ENCODE assay signal across 9 mouse cellular contexts in the genomic region with DNA sequence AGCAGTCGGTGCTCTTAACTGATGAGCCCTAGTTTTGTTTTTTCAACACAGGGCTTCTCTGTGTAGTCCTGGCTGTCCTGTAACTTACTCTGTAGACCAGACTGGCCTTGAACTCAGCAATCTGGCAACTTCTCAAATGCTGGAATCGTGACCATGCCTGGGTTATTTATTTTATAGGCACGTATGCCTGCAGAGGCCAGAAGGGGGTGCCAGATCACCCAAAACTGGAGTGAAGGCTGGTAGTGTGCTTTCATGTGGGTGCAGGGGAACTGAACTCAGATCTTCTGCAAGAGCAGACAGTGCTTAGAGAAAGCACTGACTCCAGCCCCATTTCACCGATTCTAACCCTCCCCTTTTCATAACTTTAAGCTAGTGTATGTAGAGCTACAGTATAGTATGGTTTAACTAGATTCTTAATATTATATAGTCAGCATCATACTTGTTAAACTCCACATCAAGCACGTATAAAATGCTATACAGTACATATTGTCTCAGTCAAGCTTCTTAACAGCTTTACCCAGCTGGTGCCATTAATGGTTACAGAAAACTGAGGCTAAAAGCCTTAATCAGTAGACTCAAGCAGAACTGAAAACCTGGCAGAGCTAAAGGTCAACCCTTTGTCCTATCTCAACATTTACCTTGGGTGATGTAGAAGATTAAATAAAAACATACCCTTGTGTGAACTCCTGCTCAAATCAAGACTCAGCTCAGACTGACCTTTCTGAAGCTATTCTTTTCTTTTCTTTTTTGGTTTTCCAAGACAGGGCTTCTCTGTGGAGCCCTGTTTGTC. TPM values are rescaled to one million over a fixed set of nuclear protein-coding genes. Genes with fewer than 3 reads are reported as not detected.
DNase-seq lines count a peak whose midpoint lies in the region; ATAC-seq and TF ChIP-seq lines count a peak whose summit lies in the region.
"Had no signal": no experiment of that assay in that cellular context is flagged by ENCODE, and none has a peak within 500 bp of the region (broad histone marks: within the 10 kb centered on the region; RNA-seq: fewer than 3 reads in every experiment).

No protein-coding gene starts in this region.

- H3K4me2 ChIP-seq in kidney, embryonic 15.5 days = no peak overlapping the region
- H3K4me2 ChIP-seq in liver, embryonic 15.5 days = peak overlapping the region; percentile 83
- no peak overlapping the region for H3K4me2 ChIP-seq in midbrain, embryonic 11.5 days

- DNase-seq in kidney, adult 2 months = peak; percentile 64
- DNase-seq in G1E (ENCODE audit: low spot score) = no peak
- peak; percentile 37 for DNase-seq in cerebellum, adult 11-12 months
- DNase-seq in heart, postnatal 14 days = peak; percentile 43
- DNase-seq in right cerebral cortex, postnatal 25 days = peak; percentile 23
- DNase-seq in midbrain, embryonic 11.5 days (ENCODE audit: low spot score, missing footprints) = no peak

- no peak overlapping the region for H3K27ac ChIP-seq in kidney, adult 2 months (ENCODE audit: insufficient read depth, low read depth, low read length)
- no peak overlapping the region for H3K27ac ChIP-seq in kidney, embryonic 15.5 days
- H3K27ac ChIP-seq in liver, embryonic 15.5 days (replicated peaks) = 0 out of 2 replicates have a peak overlapping the region, but pooled peaks have one; percentile 51
- H3K27ac ChIP-seq in midbrain, embryonic 11.5 days (ENCODE audit: low read depth, low read length) = no peak overlapping the region
- H3K27ac ChIP-seq: limb, embryonic 13.5 days had no signal

- no peak for ATAC-seq in kidney, embryonic 15.5 days (replicated peaks; ENCODE audit: low FRiP score)
- peak; percentile 46 for ATAC-seq in G1E (ENCODE audit: extremely low read depth, insufficient number of reproducible peaks, low FRiP score, poor library complexity, severe bottlenecking)
- no peak for ATAC-seq in liver, embryonic 15.5 days (ENCODE audit: insufficient read depth)
- no peak for ATAC-seq in midbrain, embryonic 11.5 days (ENCODE audit: low FRiP score)

- H3K27me3 ChIP-seq in kidney, adult 2 months (replicated peaks; ENCODE audit: control insufficient read depth, insufficient read depth, low read length) = no peaks in the 10 kb centered on the region
- no peaks in the 10 kb centered on the region for H3K27me3 ChIP-seq in kidney, embryonic 15.5 days
- H3K27me3 ChIP-seq in G1E (ENCODE audit: insufficient read depth, low read length) = peaks cover 3% of the 10 kb centered on the region; the same call in 1 of the 2 replicates
- H3K27me3 ChIP-seq in liver, embryonic 15.5 days = peaks cover 9% of the 10 kb centered on the region
- no peaks in the 10 kb centered on the region for H3K27me3 ChIP-seq in midbrain, embryonic 11.5 days (ENCODE audit: control insufficient read depth, insufficient read depth, low read length)
- H3K27me3 ChIP-seq: limb, embryonic 13.5 days had no signal

- no peak overlapping the region for H3K4me3 ChIP-seq in kidney, adult 2 months (ENCODE audit: insufficient read depth, low read depth, low read length)
- H3K4me3 ChIP-seq in kidney, embryonic 15.5 days (replicated peaks) = no peak overlapping the region
- no peak overlapping the region; the same call in 1 of the 2 replicates for H3K4me3 ChIP-seq in G1E (ENCODE audit: low read depth, low read length)
- H3K4me3 ChIP-seq in liver, embryonic 15.5 days (replicated peaks) = peak overlapping the region; percentile 95
- no peak overlapping the region for H3K4me3 ChIP-seq in midbrain, embryonic 11.5 days (ENCODE audit: low read depth, low read length)

- intact Hi-C loops in heart, postnatal 14 days (cut with DNase I) = loop anchor here (2.0 kb wide), 1 partner anchor 30 kb away; no protein-coding TSS in a partner anchor

- H3K9ac ChIP-seq in kidney, embryonic 15.5 days = no peak overlapping the region
- H3K9ac ChIP-seq in liver, embryonic 15.5 days = no peak overlapping the region
- H3K9ac ChIP-seq in midbrain, embryonic 11.5 days (ENCODE audit: low read length) = no peak overlapping the region
- H3K9ac ChIP-seq: limb, embryonic 13.5 days had no signal

- no peaks in the 10 kb centered on the region for H3K36me3 ChIP-seq in kidney, adult 2 months (ENCODE audit: control insufficient read depth, insufficient read depth, low read length)
- H3K36me3 ChIP-seq in kidney, embryonic 15.5 days = 0 out of 2 replicates have a peak, but pooled peaks cover 3% of the 10 kb centered on the region
- peaks cover 13% of the 10 kb centered on the region for H3K36me3 ChIP-seq in G1E (replicated peaks)
- H3K36me3 ChIP-seq in liver, embryonic 15.5 days (replicated peaks) = peaks cover 16% of the 10 kb centered on the region
- H3K36me3 ChIP-seq in midbrain, embryonic 11.5 days (ENCODE audit: control insufficient read depth, insufficient read depth, low read length) = no peaks in the 10 kb centered on the region

- peaks cover 7% of the 10 kb centered on the region; the same call in 1 of the 2 replicates for H3K4me1 ChIP-seq in kidney, adult 2 months (ENCODE audit: control insufficient read depth, insufficient read depth, low read length)
- peaks cover 8% of the 10 kb centered on the region; the same call in 1 of the 2 replicates for H3K4me1 ChIP-seq in kidney, embryonic 15.5 days
- peaks cover 52% of the 10 kb centered on the region for H3K4me1 ChIP-seq in G1E (ENCODE audit: insufficient read depth, low read depth, low read length)
- peaks cover 41% of the 10 kb centered on the region for H3K4me1 ChIP-seq in liver, embryonic 15.5 days (replicated peaks)
- H3K4me1 ChIP-seq in midbrain, embryonic 11.5 days (ENCODE audit: control insufficient read depth, insufficient read depth, low read length) = peaks cover 9% of the 10 kb centered on the region; the same call in 1 of the 2 replicates

- peak; percentile 63 for TF ChIP-seq CTCF in kidney, adult 2 months (conservative IDR thresholded peaks at IDR 0.05; ENCODE audit: insufficient read depth, insufficient read length, low read depth, low read length)
- peak; percentile 42; the same call in 1 of the 2 replicates for TF ChIP-seq CTCF in G1E (IDR thresholded peaks at IDR 0.05; ENCODE audit: low read depth, low read length)

- 48% methylated on average over 5 of the region's 5 CpGs for WGBS in kidney, adult 2 months
- 67% methylated on average over 5 of the region's 5 CpGs for WGBS in kidney, embryonic 15.5 days
- 41% methylated on average over 5 of the region's 5 CpGs for WGBS in liver, embryonic 15.5 days (ENCODE audit: insufficient replicate concordance)
- 79% methylated on average over 5 of the region's 5 CpGs for WGBS in midbrain, embryonic 11.5 days

- H3K9me3 ChIP-seq in kidney, embryonic 15.5 days (replicated peaks) = no peaks in the 10 kb centered on the region
- H3K9me3 ChIP-seq in G1E (replicated peaks) = no peaks in the 10 kb centered on the region
- H3K9me3 ChIP-seq in liver, embryonic 15.5 days (replicated peaks) = no peaks in the 10 kb centered on the region
- no peaks in the 10 kb centered on the region for H3K9me3 ChIP-seq in midbrain, embryonic 11.5 days (ENCODE audit: control insufficient read depth, low read length)
- H3K9me3 ChIP-seq: limb, embryonic 13.5 days had no signal

- TF ChIP-seq POLR2A in kidney, adult 2 months (IDR thresholded peaks at IDR 0.05; ENCODE audit: low read depth, low read length) = no peak

RNA-seq across cellular contexts. Expression of gene Tmco1, which starts 1.5 kb away (rescaled TPM):
- 96.7 and 127 TPM in 2 replicates for polyA plus RNA-seq in kidney, adult 2 months (2012; rRNA removed)
- polyA plus RNA-seq in kidney, embryonic 15.5 days (2015; fragmentation: Nextera tagmentation; extraction: Ambion mirVana) = 98.1 and 106 TPM in 2 replicates
- total RNA-seq in G1E (2014; fragmentation: Nextera tagmentation) (66.0 and 68.2 TPM in 2 replicates), G1E (2017) (104 and 121 TPM in 2 replicates)
- polyA plus RNA-seq in G1E (2012) = 10.8 and 12.8 TPM in 2 replicates
- 10 to 100 TPM; 80.6 to 86.5 TPM for total RNA-seq in heart, postnatal 14 days (2021)
- 55.0 and 55.3 TPM in 2 replicates for polyA plus RNA-seq in liver, embryonic 15.5 days (2015; fragmentation: Nextera tagmentation; extraction: Ambion mirVana)
- polyA plus RNA-seq in midbrain, embryonic 11.5 days (2014; fragmentation: Nextera tagmentation; extraction: Ambion mirVana) = 94.2 and 105 TPM in 2 replicates

RNA-seq across cellular contexts. Expression of gene Uck2, which starts 21.5 kb away (rescaled TPM):
- polyA plus RNA-seq in kidney, adult 2 months (2012; rRNA removed) = 12.8 and 17.5 TPM in 2 replicates
- 82.7 and 87.5 TPM in 2 replicates for polyA plus RNA-seq in kidney, embryonic 15.5 days (2015; fragmentation: Nextera tagmentation; extraction: Ambion mirVana)
- total RNA-seq in G1E (2014; fragmentation: Nextera tagmentation) (465 and 522 TPM in 2 replicates), G1E (2017) (182 and 249 TPM in 2 replicates)
- polyA plus RNA-seq in G1E (2012) = 555 and 575 TPM in 2 replicates
- total RNA-seq in heart, postnatal 14 days (2021) = 10 to 100 TPM; 47.3 to 54.5 TPM
- 30.9 and 36.0 TPM in 2 replicates for polyA plus RNA-seq in liver, embryonic 15.5 days (2015; fragmentation: Nextera tagmentation; extraction: Ambion mirVana)
- polyA plus RNA-seq in midbrain, embryonic 11.5 days (2014; fragmentation: Nextera tagmentation; extraction: Ambion mirVana) = 110 and 113 TPM in 2 replicates

RNA-seq across cellular contexts. Expression of gene Aldh9a1, which starts 43.1 kb away (rescaled TPM):
- polyA plus RNA-seq in kidney, adult 2 months (2012; rRNA removed) = 150 and 171 TPM in 2 replicates
- polyA plus RNA-seq in kidney, embryonic 15.5 days (2015; fragmentation: Nextera tagmentation; extraction: Ambion mirVana) = 51.0 and 56.6 TPM in 2 replicates
- total RNA-seq in G1E (2014; fragmentation: Nextera tagmentation) (36.0 and 38.2 TPM in 2 replicates), G1E (2017) (21.2 and 26.4 TPM in 2 replicates)
- polyA plus RNA-seq in G1E (2012) = 40.0 and 46.2 TPM in 2 replicates
- 10 to 100 TPM; 25.0 to 30.4 TPM for total RNA-seq in heart, postnatal 14 days (2021)
- polyA plus RNA-seq in liver, embryonic 15.5 days (2015; fragmentation: Nextera tagmentation; extraction: Ambion mirVana) = 72.7 and 75.1 TPM in 2 replicates
- 33.4 and 36.5 TPM in 2 replicates for polyA plus RNA-seq in midbrain, embryonic 11.5 days (2014; fragmentation: Nextera tagmentation; extraction: Ambion mirVana)

Comparison
In these comparisons a context has a peak if more than half of its experiments do, and no peak if none do; other contexts are left out.
1. DNase-seq: peak in kidney, adult 2 months (single experiment), cerebellum, adult 11-12 months (single experiment), heart, postnatal 14 days (2 of 2) and right cerebral cortex, postnatal 25 days (single experiment); none in G1E (single experiment) and midbrain, embryonic 11.5 days (single experiment).